Mouse (Mus musculus) kidney, embryonic 15.5 days (tissue): ENCODE results near the gene Trabd2b. TPM values are rescaled to one million over a fixed set of nuclear protein-coding genes. Genes with fewer than 3 reads are reported as not detected.

ENCODE experiments used
- ATAC-seq: fragments of 200-750 bp; cut with Nextera tagmentation; replicated peaks from 2 replicates; pipeline ENCODE4 v1.8.0; 2017; ENCODE audit warnings: moderate TSS enrichment; ENCODE audit not compliant: low FRiP score
- H3K27ac ChIP-seq: fragments of 300-500 bp; sonication (generic); 2 replicates; pipeline ENCODE4 v1.5.1; 2015; ENCODE audit warnings: mild to moderate bottlenecking, inconsistent platforms
- H3K27me3 ChIP-seq: fragments of 300-500 bp; sonication (generic); 2 replicates; pipeline ENCODE4 v1.6.1; 2015; ENCODE audit warnings: inconsistent platforms
- H3K36me3 ChIP-seq: fragments of 300-500 bp; sonication (generic); 2 replicates; pipeline ENCODE4 v1.6.1; 2015; ENCODE audit warnings: inconsistent platforms
- H3K4me1 ChIP-seq: fragments of 300-500 bp; sonication (generic); 2 replicates; pipeline ENCODE4 v1.6.1; 2015; ENCODE audit warnings: inconsistent platforms
- H3K4me2 ChIP-seq: fragments of 300-500 bp; sonication (generic); 2 replicates; pipeline ENCODE4 v1.6.1; 2015; ENCODE audit warnings: moderate library complexity, mild to moderate bottlenecking, inconsistent platforms
- H3K4me3 ChIP-seq: fragments of 300-500 bp; sonication (generic); replicated peaks from 2 replicates; pipeline ENCODE4 v1.5.1; 2015; ENCODE audit warnings: mild to moderate bottlenecking, inconsistent platforms
- H3K9ac ChIP-seq: fragments of 300-500 bp; sonication (generic); 2 replicates; pipeline ENCODE4 v1.6.1; 2015; ENCODE audit warnings: mild to moderate bottlenecking, inconsistent platforms
- H3K9me3 ChIP-seq: fragments of 300-500 bp; sonication (generic); replicated peaks from 2 replicates; pipeline ENCODE4 v1.6.1; 2016; ENCODE audit warnings: inconsistent platforms
- WGBS: fragments of 180-500 bp; shearing (Covaris S2); methylation state at CpG from one replicate; pipeline ENCODE4 v1.1.7; 2015; ENCODE audit warnings: mixed read lengths; 5-methylcytosine and 5-hydroxymethylcytosine counted together
- polyA plus RNA-seq: library from polyadenylated mRNA; unstranded; fragments of >200 nt; fragmentation: Nextera tagmentation; extraction: Ambion mirVana; gene quantifications from 2 replicates; pipeline ENCODE4 v1.2.1, GENCODE M21; 2015

Gene Trabd2b
- polyA plus RNA-seq, 1 experiment from 2014 or later: 4.9 TPM

GRCm38 (mm10) chr4:114454495-114455186, 48.1 kb downstream of the Trabd2b start:
- peaks cover 30% of the 10 kb centered on the region for H3K4me1 ChIP-seq
- H3K9ac ChIP-seq: no peak overlapping the region
- no peak overlapping the region for H3K4me3 ChIP-seq
- H3K27me3 ChIP-seq: no peaks in the 10 kb centered on the region
- H3K9me3 ChIP-seq: no peaks in the 10 kb centered on the region
- WGBS: 52% methylated on average over 3 of the region's 3 CpGs
- ATAC-seq: peak; percentile 71
- no peaks in the 10 kb centered on the region for H3K36me3 ChIP-seq
- peak overlapping the region; percentile 54 for H3K27ac ChIP-seq
- no peak overlapping the region for H3K4me2 ChIP-seq

GRCm38 (mm10) chr4:114457111-114457510, 50.6 kb downstream of the Trabd2b start:
- Histone ChIP-seq H3K4me2 (no peak overlapping the region), H3K27me3 (no peaks in the 10 kb centered on the region), H3K9me3 (no peaks in the 10 kb centered on the region), H3K9ac (no peak overlapping the region), H3K27ac (no peak overlapping the region), H3K36me3 (no peaks in the 10 kb centered on the region), H3K4me3 (no peak overlapping the region), H3K4me1 (peaks cover 36% of the 10 kb centered on the region)
- ATAC-seq: no peak
- WGBS: 81% methylated on average over 2 of the region's 2 CpGs

GRCm38 (mm10) chr4:114459591-114459990, 53.1 kb downstream of the Trabd2b start:
- 68% methylated on average over 5 of the region's 5 CpGs for whole genome bisulfite sequencing
- H3K9ac ChIP-seq: no peak overlapping the region
- H3K4me3 ChIP-seq: no peak overlapping the region
- H3K4me1 ChIP-seq: peaks cover 28% of the 10 kb centered on the region
- no peak overlapping the region for H3K4me2 ChIP-seq
- ATAC-seq: peak; percentile 26; the same call in 1 of the 2 replicates
- no peaks in the 10 kb centered on the region for H3K27me3 ChIP-seq
- H3K9me3 ChIP-seq: no peaks in the 10 kb centered on the region
- H3K27ac ChIP-seq: no peak overlapping the region
- H3K36me3 ChIP-seq: no peaks in the 10 kb centered on the region

GRCm38 (mm10) chr4:114460401-114460800, 53.9 kb downstream of the Trabd2b start:
- Histone ChIP-seq H3K27ac (no peak overlapping the region), H3K9ac (no peak overlapping the region), H3K9me3 (no peaks in the 10 kb centered on the region), H3K36me3 (no peaks in the 10 kb centered on the region), H3K4me3 (no peak overlapping the region), H3K4me2 (no peak overlapping the region), H3K27me3 (no peaks in the 10 kb centered on the region), H3K4me1 (peaks cover 21% of the 10 kb centered on the region)
- no peak for ATAC-seq
- 66% methylated on average over 5 of the region's 5 CpGs for WGBS

GRCm38 (mm10) chr4:114461093-114461492, 54.6 kb downstream of the Trabd2b start:
- Histone ChIP-seq H3K4me1 (peaks cover 21% of the 10 kb centered on the region), H3K4me2 (no peak overlapping the region), H3K9me3 (no peaks in the 10 kb centered on the region), H3K36me3 (no peaks in the 10 kb centered on the region), H3K4me3 (no peak overlapping the region), H3K9ac (no peak overlapping the region), H3K27me3 (no peaks in the 10 kb centered on the region), H3K27ac (no peak overlapping the region)
- WGBS: 73% methylated on average over 5 of the region's 5 CpGs
- ATAC-seq: no peak

GRCm38 (mm10) chr4:114465641-114466040, 59.1 kb downstream of the Trabd2b start:
- WGBS: 45% methylated on average over 2 of the region's 2 CpGs
- Histone ChIP-seq H3K4me2 (no peak overlapping the region), H3K36me3 (no peaks in the 10 kb centered on the region), H3K9me3 (no peaks in the 10 kb centered on the region), H3K4me1 (peaks cover 17% of the 10 kb centered on the region), H3K27me3 (no peaks in the 10 kb centered on the region), H3K9ac (no peak overlapping the region), H3K27ac (no peak overlapping the region), H3K4me3 (no peak overlapping the region)
- ATAC-seq: no peak

- peaks cover 15% of the 10 kb centered on the region for H3K4me1 ChIP-seq
- ATAC-seq: peak; percentile 18; the same call in 1 of the 2 replicates
- 44% methylated on average over 6 of the region's 6 CpGs for WGBS
Measured at GRCm38 (mm10) chr4:114467371-114468094, 61.0 kb downstream of the Trabd2b start.

GRCm38 (mm10) chr4:114468095-114468429, 61.5 kb downstream of the Trabd2b start:
- H3K9me3 ChIP-seq: no peaks in the 10 kb centered on the region
- no peak overlapping the region for H3K4me3 ChIP-seq
- H3K36me3 ChIP-seq: no peaks in the 10 kb centered on the region
- H3K4me2 ChIP-seq: no peak overlapping the region
- H3K27ac ChIP-seq: no peak overlapping the region
- whole genome bisulfite sequencing: 41% methylated on average over 7 of the region's 7 CpGs
- peak; percentile 15; the same call in 1 of the 2 replicates for ATAC-seq
- H3K4me1 ChIP-seq: peaks cover 15% of the 10 kb centered on the region
- no peak overlapping the region for H3K9ac ChIP-seq
- H3K27me3 ChIP-seq: no peaks in the 10 kb centered on the region

More at GRCm38 (mm10) chr4:114467371-114468094, 61.0 kb downstream of the Trabd2b start:
- no peak overlapping the region for H3K27ac ChIP-seq
- H3K4me2 ChIP-seq: no peak overlapping the region
- no peak overlapping the region for H3K9ac ChIP-seq
- H3K9me3 ChIP-seq: no peaks in the 10 kb centered on the region
- H3K4me3 ChIP-seq: no peak overlapping the region
- H3K36me3 ChIP-seq: no peaks in the 10 kb centered on the region
- no peaks in the 10 kb centered on the region for H3K27me3 ChIP-seq

- H3K36me3 ChIP-seq: no peaks in the 10 kb centered on the region
- H3K9ac ChIP-seq: no peak overlapping the region
- no peak overlapping the region for H3K4me3 ChIP-seq
- no peaks in the 10 kb centered on the region for H3K27me3 ChIP-seq
- no peak overlapping the region for H3K27ac ChIP-seq
- H3K4me2 ChIP-seq: no peak overlapping the region
- ATAC-seq: no peak
- peaks cover 15% of the 10 kb centered on the region for H3K4me1 ChIP-seq
- 44% methylated on average over 1 of the region's 1 CpGs for WGBS
- H3K9me3 ChIP-seq: no peaks in the 10 kb centered on the region
Measured at GRCm38 (mm10) chr4:114469881-114470280, 63.4 kb downstream of the Trabd2b start.

GRCm38 (mm10) chr4:114472143-114472542, 65.6 kb downstream of the Trabd2b start:
- peak; percentile 69 for ATAC-seq
- no peak overlapping the region for H3K4me3 ChIP-seq
- no peak overlapping the region for H3K27ac ChIP-seq
- H3K4me1 ChIP-seq: peaks cover 13% of the 10 kb centered on the region
- no peaks in the 10 kb centered on the region for H3K36me3 ChIP-seq
- H3K9ac ChIP-seq: no peak overlapping the region
- H3K27me3 ChIP-seq: no peaks in the 10 kb centered on the region
- H3K4me2 ChIP-seq: no peak overlapping the region
- no peaks in the 10 kb centered on the region for H3K9me3 ChIP-seq
- 71% methylated on average over 5 of the region's 5 CpGs for WGBS

- Histone ChIP-seq H3K36me3 (no peaks in the 10 kb centered on the region), H3K27ac (no peak overlapping the region), H3K4me3 (no peak overlapping the region), H3K4me1 (peaks cover 9% of the 10 kb centered on the region), H3K9ac (no peak overlapping the region), H3K9me3 (no peaks in the 10 kb centered on the region), H3K27me3 (0 out of 2 replicates have a peak, but pooled peaks cover 3% of the 10 kb centered on the region), H3K4me2 (no peak overlapping the region)
- ATAC-seq: no peak
- 75% methylated on average over 3 of the region's 3 CpGs for WGBS
Measured at GRCm38 (mm10) chr4:114476316-114476715, 69.8 kb downstream of the Trabd2b start.

- H3K9ac ChIP-seq: no peak overlapping the region
- ATAC-seq: no peak
- whole genome bisulfite sequencing: 39% methylated on average over 11 of the region's 11 CpGs
Measured at GRCm38 (mm10) chr4:114477082-114477771, 70.7 kb downstream of the Trabd2b start.

More at GRCm38 (mm10) chr4:114477082-114477771, 70.7 kb downstream of the Trabd2b start:
- H3K4me2 ChIP-seq: no peak overlapping the region
- 0 out of 2 replicates have a peak, but pooled peaks cover 3% of the 10 kb centered on the region for H3K27me3 ChIP-seq
- no peaks in the 10 kb centered on the region for H3K9me3 ChIP-seq
- H3K27ac ChIP-seq: no peak overlapping the region
- H3K4me1 ChIP-seq: peaks cover 14% of the 10 kb centered on the region
- H3K4me3 ChIP-seq: no peak overlapping the region
- H3K36me3 ChIP-seq: no peaks in the 10 kb centered on the region
